Mouse (Mus musculus): ENCODE measurements around the gene Fbxo21. TPM values are rescaled to one million over a fixed set of nuclear protein-coding genes. Genes with fewer than 3 reads are reported as not detected.

Gene Fbxo21
- polyA plus RNA-seq (2012; rRNA removed) (10.0 and 10.6 TPM in 2 replicates), polyA plus RNA-seq (2014; fragmentation: Nextera tagmentation; extraction: Ambion mirVana) (9.5 and 10.3 TPM in 2 replicates)

DNA sequence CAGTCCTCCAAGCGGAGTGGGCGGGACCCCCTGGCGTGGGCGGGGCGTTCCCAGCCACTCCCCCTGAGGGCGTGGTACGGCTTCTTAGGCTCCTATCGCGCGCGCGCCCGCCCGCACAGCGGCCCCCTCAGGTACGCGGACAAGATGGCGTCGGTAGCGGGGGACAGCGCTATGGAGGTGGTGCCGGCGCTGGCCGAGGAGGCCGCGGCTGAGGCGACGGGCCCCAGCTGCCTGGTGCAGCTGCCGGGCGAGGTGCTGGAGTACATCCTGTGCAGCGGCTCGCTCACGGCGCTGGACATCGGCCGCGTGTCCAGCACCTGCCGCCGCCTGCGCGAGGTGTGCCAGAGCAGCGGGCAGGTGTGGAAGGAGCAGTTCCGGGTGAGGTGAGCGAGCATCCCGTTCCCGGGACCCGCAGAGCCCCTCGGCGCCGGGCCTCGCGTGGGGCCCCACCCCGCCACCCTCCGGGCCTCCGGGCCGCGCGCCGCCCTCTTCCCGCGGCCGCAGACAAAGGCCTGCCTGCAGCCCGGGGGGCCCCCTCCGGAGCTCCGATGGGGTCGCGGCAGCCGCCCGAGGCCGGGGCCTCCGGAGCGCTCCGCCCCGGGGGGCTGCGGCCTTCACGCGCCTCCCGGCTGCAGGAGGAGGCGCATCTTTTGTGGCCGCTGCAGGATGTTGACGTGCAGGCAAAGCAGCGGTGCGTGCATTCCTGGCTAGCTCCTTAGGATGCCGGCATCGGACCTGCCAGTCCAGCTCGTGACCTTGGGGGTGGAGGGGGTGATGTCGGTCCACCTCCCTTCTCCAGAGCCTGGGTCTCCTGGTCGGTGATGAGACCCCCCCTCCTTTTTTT, at the start of gene Fbxo21:
Gene Fbxo21, plus strand, starts transcription at position 74 of the 844 bp plus-strand sequence.
- no peaks in the 10 kb centered on the region for H3K27me3 ChIP-seq (ENCODE audit: control insufficient read depth, insufficient read depth, low read length)
- ATAC-seq (ENCODE audit: insufficient read depth): peak; percentile 90

DNA sequence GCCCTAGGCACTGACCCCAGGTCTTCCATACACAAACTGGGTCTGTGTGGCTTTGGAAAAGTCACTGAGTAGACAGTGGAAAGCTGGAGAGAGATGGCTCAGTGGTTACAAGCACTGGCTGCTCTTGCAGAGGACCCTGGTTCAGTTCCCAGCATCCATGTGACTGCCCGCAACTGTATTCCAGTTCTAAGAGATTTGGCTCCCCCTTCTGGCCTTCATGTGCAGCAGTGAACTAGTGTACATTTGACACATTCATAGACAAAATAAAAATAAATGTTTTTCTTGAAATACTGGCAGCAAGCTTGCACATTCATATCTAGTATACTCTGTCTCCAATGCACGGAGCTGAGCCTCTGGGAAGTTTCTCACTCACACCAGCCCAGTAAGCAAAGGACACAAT, 48.0 kb upstream of the Fbxo21 start:
- Histone ChIP-seq H3K36me3 (replicated peaks; ENCODE audit: control insufficient read depth, insufficient read depth, low read depth) (no peaks in the 10 kb centered on the region), H3K4me1 (replicated peaks; ENCODE audit: control insufficient read depth in 2 of 2, insufficient read depth in 2 of 2, low read length in 1 of 2) (no peaks in the 10 kb centered on the region), H3K4me2 (ENCODE audit: low read depth) (no peak overlapping the region), H3K27ac (no peak overlapping the region), H3K9me3 (ENCODE audit: control insufficient read depth, low read length) (no peaks in the 10 kb centered on the region), H3K4me3 (ENCODE audit: insufficient read depth in 1 of 2, low read depth in 2 of 2, low read length in 2 of 2) (no peak overlapping the region), H3K9ac (replicated peaks) (no peak overlapping the region), H3K27me3 (ENCODE audit: control insufficient read depth, insufficient read depth, low read length) (no peaks in the 10 kb centered on the region)
- DNase-seq (ENCODE audit: low read depth in 3 of 3, low spot score in 3 of 3) (no peak), ATAC-seq (ENCODE audit: insufficient read depth) (no peak)
- TF ChIP-seq CTCF (IDR thresholded peaks at IDR 0.05; ENCODE audit: low read depth): no peak
- TF ChIP-seq EP300 (IDR thresholded peaks at IDR 0.05; ENCODE audit: low read depth): no peak
- WGBS (ENCODE audit: insufficient replicate concordance): 66% methylated on average over 2 of the region's 2 CpGs

More for the DNA sequence above, at the start of gene Fbxo21:
- under 1% methylated on average over 72 of the region's 88 CpGs for WGBS (ENCODE audit: insufficient replicate concordance)
- Histone ChIP-seq H3K9ac (replicated peaks) (peak within 1 kb of the TSS; percentile 62), H3K4me1 (replicated peaks; ENCODE audit: control insufficient read depth in 2 of 2, insufficient read depth in 2 of 2, low read length in 1 of 2) (peaks cover 0 to 10% of the 10 kb centered on the region in 2 experiments; a peak in 1 of 4 replicates), H3K27ac (no peak within 1 kb of the TSS), H3K9me3 (ENCODE audit: control insufficient read depth, low read length) (no peaks in the 10 kb centered on the region), H3K4me2 (ENCODE audit: low read depth) (peak within 1 kb of the TSS; percentile 81), H3K36me3 (replicated peaks; ENCODE audit: control insufficient read depth, insufficient read depth, low read depth) (no peaks in the 10 kb centered on the region), H3K4me3 (ENCODE audit: insufficient read depth in 1 of 2, low read depth in 2 of 2, low read length in 2 of 2) (peak within 1 kb of the TSS; percentile 76 to 91)
- TF ChIP-seq CTCF (IDR thresholded peaks at IDR 0.05; ENCODE audit: low read depth) (peak; percentile 27; the same call in 1 of the 2 replicates), EP300 (IDR thresholded peaks at IDR 0.05; ENCODE audit: low read depth) (no peak)
- DNase-seq (ENCODE audit: low read depth in 3 of 3, low spot score in 3 of 3): peak; percentile 77 to 86 (median 79)

DNA sequence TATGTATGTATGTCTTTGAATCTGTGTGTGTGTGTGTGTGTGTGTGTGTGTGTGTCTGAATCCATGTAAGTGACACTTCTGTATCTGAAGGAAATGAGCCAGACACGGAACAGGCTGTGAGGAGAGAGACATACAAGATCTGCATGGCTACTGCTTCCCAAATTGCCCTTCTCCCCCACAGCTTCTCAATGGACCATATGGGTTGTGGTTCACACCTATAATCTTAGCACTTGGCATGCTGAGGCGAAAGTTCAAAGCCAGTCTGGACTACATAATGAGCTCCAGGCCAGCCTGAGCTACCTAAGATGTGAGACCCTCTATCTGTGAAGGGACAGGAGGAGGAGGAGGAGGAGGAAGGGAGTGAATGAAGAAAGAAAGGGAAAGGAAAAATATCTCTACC, 44.3 kb upstream of the Fbxo21 start:
- WGBS (ENCODE audit: insufficient replicate concordance): 57% methylated on average over 2 of the region's 2 CpGs
- no peak overlapping the region for H3K4me3 ChIP-seq (ENCODE audit: insufficient read depth in 1 of 2, low read depth in 2 of 2, low read length in 2 of 2)
- H3K9me3 ChIP-seq (ENCODE audit: control insufficient read depth, low read length): no peaks in the 10 kb centered on the region
- no peaks in the 10 kb centered on the region for H3K4me1 ChIP-seq (replicated peaks; ENCODE audit: control insufficient read depth in 2 of 2, insufficient read depth in 2 of 2, low read length in 1 of 2)
- no peaks in the 10 kb centered on the region for H3K27me3 ChIP-seq (ENCODE audit: control insufficient read depth, insufficient read depth, low read length)
- no peak overlapping the region for H3K4me2 ChIP-seq (ENCODE audit: low read depth)
- TF ChIP-seq CTCF (IDR thresholded peaks at IDR 0.05; ENCODE audit: low read depth): no peak
- no peak for TF ChIP-seq EP300 (IDR thresholded peaks at IDR 0.05; ENCODE audit: low read depth)
- no peak overlapping the region for H3K27ac ChIP-seq
- DNase-seq (ENCODE audit: low read depth in 3 of 3, low spot score in 3 of 3) (no peak), ATAC-seq (ENCODE audit: insufficient read depth) (no peak)
- no peak overlapping the region for H3K9ac ChIP-seq (replicated peaks)
- H3K36me3 ChIP-seq (replicated peaks; ENCODE audit: control insufficient read depth, insufficient read depth, low read depth): no peaks in the 10 kb centered on the region

DNA sequence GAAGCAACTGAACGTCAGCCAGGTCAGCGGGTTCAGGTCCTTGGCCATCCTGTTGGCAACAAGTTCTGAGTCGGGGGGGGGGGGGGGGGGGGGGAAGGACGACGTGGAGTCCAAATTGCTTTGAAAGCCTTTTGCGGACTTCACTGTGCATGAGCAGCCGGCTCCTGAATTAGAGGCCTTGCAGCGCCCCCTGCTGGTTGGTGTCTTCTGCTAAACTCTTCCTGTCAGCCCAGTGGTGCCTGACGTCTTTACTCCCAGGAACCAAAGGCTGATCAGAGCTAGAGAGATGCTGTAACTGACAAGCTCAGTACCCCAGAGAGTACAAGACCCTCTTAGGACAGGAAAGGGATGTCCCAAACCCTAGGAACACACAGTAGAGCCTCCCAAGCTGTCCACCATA, 43.7 kb upstream of the Fbxo21 start:
- Histone ChIP-seq H3K9ac (replicated peaks) (no peak overlapping the region), H3K4me1 (replicated peaks; ENCODE audit: control insufficient read depth in 2 of 2, insufficient read depth in 2 of 2, low read length in 1 of 2) (no peaks in the 10 kb centered on the region), H3K27ac (no peak overlapping the region), H3K4me3 (ENCODE audit: insufficient read depth in 1 of 2, low read depth in 2 of 2, low read length in 2 of 2) (no peak overlapping the region), H3K9me3 (ENCODE audit: control insufficient read depth, low read length) (no peaks in the 10 kb centered on the region), H3K27me3 (ENCODE audit: control insufficient read depth, insufficient read depth, low read length) (no peaks in the 10 kb centered on the region), H3K36me3 (replicated peaks; ENCODE audit: control insufficient read depth, insufficient read depth, low read depth) (no peaks in the 10 kb centered on the region), H3K4me2 (ENCODE audit: low read depth) (no peak overlapping the region)
- DNase-seq (ENCODE audit: low read depth in 3 of 3, low spot score in 3 of 3): peak; percentile 30 to 47 (median 36)
- 3% methylated on average over 8 of the region's 9 CpGs for WGBS (ENCODE audit: insufficient replicate concordance)
- TF ChIP-seq CTCF (IDR thresholded peaks at IDR 0.05; ENCODE audit: low read depth): peak; percentile 81
- no peak for TF ChIP-seq EP300 (IDR thresholded peaks at IDR 0.05; ENCODE audit: low read depth)
- ATAC-seq (ENCODE audit: insufficient read depth): no peak

DNA sequence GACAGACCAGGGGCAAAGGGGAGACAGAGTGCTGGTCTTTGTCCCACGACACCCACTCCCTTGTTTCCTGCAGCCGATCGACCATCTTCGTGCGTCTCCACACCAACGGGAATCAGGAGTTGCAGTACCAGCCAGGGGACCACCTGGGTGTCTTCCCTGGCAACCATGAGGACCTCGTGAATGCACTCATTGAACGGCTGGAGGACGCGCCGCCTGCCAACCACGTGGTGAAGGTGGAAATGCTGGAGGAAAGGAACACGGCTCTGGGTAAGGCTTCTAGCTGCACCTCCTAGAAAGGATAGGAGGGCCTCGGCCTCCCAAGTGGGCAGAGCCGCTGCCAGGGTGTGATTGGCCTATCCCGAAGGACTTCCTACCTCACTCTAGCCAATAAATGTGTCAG, 40.2 kb upstream of the Fbxo21 start:
- TF ChIP-seq CTCF (IDR thresholded peaks at IDR 0.05; ENCODE audit: low read depth) (no peak), EP300 (IDR thresholded peaks at IDR 0.05; ENCODE audit: low read depth) (no peak)
- no peak overlapping the region for H3K4me2 ChIP-seq (ENCODE audit: low read depth)
- H3K4me1 ChIP-seq (replicated peaks; ENCODE audit: control insufficient read depth in 2 of 2, insufficient read depth in 2 of 2, low read length in 1 of 2): no peaks in the 10 kb centered on the region
- DNase-seq (ENCODE audit: low read depth in 3 of 3, low spot score in 3 of 3): no peak
- H3K27me3 ChIP-seq (ENCODE audit: control insufficient read depth, insufficient read depth, low read length): no peaks in the 10 kb centered on the region
- 55% methylated on average over 16 of the region's 16 CpGs for WGBS (ENCODE audit: insufficient replicate concordance)
- no peak overlapping the region for H3K9ac ChIP-seq (replicated peaks)
- no peak overlapping the region for H3K4me3 ChIP-seq (ENCODE audit: insufficient read depth in 1 of 2, low read depth in 2 of 2, low read length in 2 of 2)
- no peak overlapping the region for H3K27ac ChIP-seq
- no peaks in the 10 kb centered on the region for H3K9me3 ChIP-seq (ENCODE audit: control insufficient read depth, low read length)
- no peaks in the 10 kb centered on the region for H3K36me3 ChIP-seq (replicated peaks; ENCODE audit: control insufficient read depth, insufficient read depth, low read depth)
- ATAC-seq (ENCODE audit: insufficient read depth): no peak
